In genomic region chr17:10425311-10425710, GRCm38 (mm10) we compare ENCODE assay signal across 21 mouse cellular contexts.
A peak's percentile ranks its signal among the peaks of the same experiment; 100 is the strongest.
DNase-seq lines count a peak whose midpoint lies in the region; ATAC-seq lines count a peak whose summit lies in the region.
"Had no signal": no experiment of that assay in that cellular context is flagged by ENCODE, and none has a peak within 500 bp of the region (broad histone marks: within the 10 kb centered on the region; RNA-seq: fewer than 3 reads in every experiment).

No protein-coding gene starts in this region.

- intact Hi-C loops in left cerebral cortex, postnatal 14 days (cut with DNase I) = no loop called here
- intact Hi-C loops in gastrocnemius, postnatal 36 days (cut with DNase I) = no loop called here

- peak; percentile 89 for DNase-seq in heart, adult 11 months
- no peak for DNase-seq in heart, adult 18-20 months
- DNase-seq in thymus, postnatal 0 days (ENCODE audit: low spot score) = peak; percentile 19
- no peak for DNase-seq in thymus, postnatal 10 days (ENCODE audit: low spot score in 2 of 2)
- peak; percentile 1 for DNase-seq in T-cell, adult 2 months (ENCODE audit: low spot score)
- no peak for DNase-seq in left cerebral cortex, postnatal 14 days (ENCODE audit: low spot score in 2 of 2)
- DNase-seq in gastrocnemius, postnatal 36 days = no peak
- DNase-seq: adrenal gland, adult 8-10 months; cerebellum, adult 2 months; cerebellum, postnatal 14 days; heart, postnatal 14 days; kidney, adult 2 months; kidney, postnatal 36 days; left cerebral cortex, postnatal 4 days; lung, adult 2 months; lung, postnatal 10 days had no signal

- ATAC-seq in megakaryocyte, adult 5-6 weeks (ENCODE audit: poor library complexity, severe bottlenecking) = peak; percentile 62
- ATAC-seq: forebrain, embryonic 16.5 days; hindbrain, postnatal 0 days; intestine, embryonic 15.5 days; liver, embryonic 12.5 days had no signal

Comparison
In these comparisons a context has a peak if more than half of its experiments do, and no peak if none do; other contexts are left out.
1. DNase-seq: peak in heart, adult 11 months (single experiment), thymus, postnatal 0 days (single experiment) and T-cell, adult 2 months (single experiment); none in heart, adult 18-20 months (0 of 2), thymus, postnatal 10 days (0 of 2), left cerebral cortex, postnatal 14 days (0 of 2) and gastrocnemius, postnatal 36 days (0 of 2).